Mouse (Mus musculus) olfactory bulb, adult 2 months (tissue): Measurements from ENCODE around the gene Tbr1.

Source experiments
- CTCF ChIP-seq: fragments of 200-500 bp; IDR thresholded peaks from 2 replicates; pipeline ENCODE4 v1.5.1; 2012; ENCODE audit warnings: low read depth, mild to moderate bottlenecking, low read length, moderate library complexity; ENCODE audit not compliant: insufficient read depth
- POLR2A ChIP-seq: fragments of 200-500 bp; IDR thresholded peaks from 2 replicates; pipeline ENCODE4 v1.6.1; 2012; ENCODE audit warnings: mild to moderate bottlenecking, low read depth, low read length, moderate library complexity; ENCODE audit not compliant: insufficient read depth

- no peak for TF ChIP-seq CTCF
- no peak for TF ChIP-seq POLR2A
These were observed 17.5 kb downstream of the Tbr1 start for GRCm38 (mm10) chr2:61820203-61820602.
